Mouse (Mus musculus) myocyte (in vitro differentiated cells): ENCODE results near the gene Sema7a.

Experiments used
- CEBPB ChIP-seq: IDR thresholded peaks from 2 replicates; pipeline ENCODE4 v1.6.1; 2011; ENCODE audit warnings: mild to moderate bottlenecking, moderate library complexity; ENCODE audit not compliant: poor library complexity, insufficient read depth, severe bottlenecking
- E2F4 ChIP-seq: IDR thresholded peaks from one replicate; pipeline ENCODE4 v1.6.1; 2011; ENCODE audit warnings: mild to moderate bottlenecking, control low read depth, moderate library complexity; ENCODE audit not compliant: insufficient read depth
- MAX ChIP-seq: IDR thresholded peaks from one replicate; pipeline ENCODE4 v1.6.1; 2011; ENCODE audit warnings: low read depth, mild to moderate bottlenecking, control low read depth
- MYOD1 ChIP-seq, 3 experiments: IDR thresholded peaks; one replicate each; pipeline ENCODE4 v1.6.1; 2011; ENCODE audit warnings: control low read depth in 2 of 3, low read depth in 2 of 3, mild to moderate bottlenecking in 2 of 3, moderate library complexity in 1 of 3; ENCODE audit not compliant: insufficient read length in 2 of 3, control insufficient read depth in 1 of 3
- MYOG ChIP-seq, 3 experiments: IDR thresholded peaks; one replicate each; pipeline ENCODE4 v1.6.1; 2011; ENCODE audit warnings: control low read depth in 2 of 3, low read depth in 2 of 3, mild to moderate bottlenecking in 2 of 3; ENCODE audit not compliant: insufficient read length in 2 of 3, control insufficient read depth in 1 of 3, insufficient read depth in 1 of 3
- POLR2A ChIP-seq: IDR thresholded peaks from one replicate; pipeline ENCODE4 v1.6.1; 2011; ENCODE audit warnings: low read depth, mild to moderate bottlenecking, control low read depth, moderate library complexity; ENCODE audit not compliant: insufficient read length
- SRF ChIP-seq: IDR thresholded peaks from one replicate; pipeline ENCODE4 v1.6.1; 2011; ENCODE audit warnings: low read depth; ENCODE audit not compliant: control insufficient read depth, insufficient read length
- TCF12 ChIP-seq: IDR thresholded peaks from one replicate; pipeline ENCODE4 v1.6.1; 2011; ENCODE audit warnings: mild to moderate bottlenecking, control low read depth; ENCODE audit not compliant: poor library complexity, insufficient read depth, severe bottlenecking
- USF1 ChIP-seq: IDR thresholded peaks from one replicate; pipeline ENCODE4 v1.6.1; 2011; ENCODE audit warnings: low read depth, mild to moderate bottlenecking, control low read depth, moderate library complexity

- TF ChIP-seq MYOG (IDR thresholded peaks at IDR 0.05; ENCODE audit: control insufficient read depth in 1 of 3, insufficient read depth in 1 of 3, insufficient read length in 2 of 3, low read depth in 2 of 3) (no peak), POLR2A (no peak), E2F4 (no peak), MAX (no peak), SRF (no peak), USF1 (no peak), TCF12 (no peak), MYOD1 (IDR thresholded peaks at IDR 0.05; ENCODE audit: control insufficient read depth in 1 of 3, insufficient read length in 2 of 3, low read depth in 2 of 3) (no peak), CEBPB (no peak)
Measured at GRCm38 (mm10) chr9:57971413-57971812, 31.5 kb downstream of the Sema7a start.
